Mouse (Mus musculus) inflammation-experienced regulatory T-cells, adult 6 months (primary cell): ENCODE data around the gene Pitpna. TPM values are rescaled to one million over a fixed set of nuclear protein-coding genes. Genes with fewer than 3 reads are reported as not detected.

ENCODE experiments used
- ATAC-seq: one replicate; pipeline ENCODE4 v1.8.0; 2017
- polyA plus RNA-seq, 3 experiments: library from polyadenylated mRNA; unstranded; fragments of 100-300 nt; shearing (Covaris generic); gene quantifications; one replicate each; pipeline ENCODE4 v1.2.1; 2017

Pitpna gene
- polyA plus RNA-seq, 3 experiments from 2014 or later, result 30.5 to 50.5 (median 40.2) TPM

GRCm38 (mm10) chr11:75660081-75660590 is 72.2 kb downstream of the Pitpna start:
- no peak for ATAC-seq

GRCm38 (mm10) chr11:75660941-75661800 is 73.3 kb downstream of the Pitpna start:
- no peak for ATAC-seq

GRCm38 (mm10) chr11:75662131-75662530 is 74.2 kb downstream of the Pitpna start:
- no peak for ATAC-seq

GRCm38 (mm10) chr11:75666296-75666695 is 78.4 kb downstream of the Pitpna start:
- ATAC-seq, result no peak

GRCm38 (mm10) chr11:75668621-75669020 is 80.7 kb downstream of the Pitpna start:
- no peak for ATAC-seq

GRCm38 (mm10) chr11:75669176-75669852 is 81.4 kb downstream of the Pitpna start:
- no peak for ATAC-seq

- no peak for ATAC-seq
Measured at GRCm38 (mm10) chr11:75669853-75670200, 81.9 kb downstream of the Pitpna start.

- no peak for ATAC-seq
Measured at GRCm38 (mm10) chr11:75671426-75672180, 83.7 kb downstream of the Pitpna start.

- no peak for ATAC-seq
Measured at GRCm38 (mm10) chr11:75673411-75673810, 85.5 kb downstream of the Pitpna start.

GRCm38 (mm10) chr11:75674875-75675274 is 87.0 kb downstream of the Pitpna start:
- no peak for ATAC-seq

GRCm38 (mm10) chr11:75677881-75678746 is 90.2 kb downstream of the Pitpna start:
- ATAC-seq, result no peak

Other genes with a start within 250 kb of the Pitpna start
- gene Rpa1, start 239.8 kb upstream of the Pitpna start, polyA plus RNA-seq, result 100 to 1,000 TPM; 199 to 296 (median 217) TPM
- 10 to 100 TPM; 10.8 to 25.4 (median 23.2) TPM for gene Smyd4, start 239.7 kb upstream of the Pitpna start, polyA plus RNA-seq
- 1 to 10 TPM; 3.3 to 5.0 (median 4.9) TPM for gene Serpinf1, start 165.4 kb upstream of the Pitpna start, polyA plus RNA-seq
- gene Serpinf2, start 148.5 kb upstream of the Pitpna start, polyA plus RNA-seq, result not detected
- 1 to 10 TPM; 5.1 to 7.9 (median 5.2) TPM for gene Wdr81, start 133.4 kb upstream of the Pitpna start, polyA plus RNA-seq
- gene Tlcd2, start 126.4 kb upstream of the Pitpna start, polyA plus RNA-seq, result 10 to 100 TPM in 2 of 3 experiments, 1 to 10 TPM in 1; 10.0 to 23.2 (median 21.3) TPM
- 10 to 100 TPM; 37.6 to 48.7 (median 43.8) TPM for gene Prpf8, start 101.3 kb upstream of the Pitpna start, polyA plus RNA-seq
- gene Rilp, start 78.0 kb upstream of the Pitpna start, polyA plus RNA-seq, result not detected
- under 1 TPM; 0.18 to 0.93 (median 0.28) TPM for gene Scarf1, start 74.6 kb upstream of the Pitpna start, polyA plus RNA-seq
- gene Slc43a2, start 56.4 kb upstream of the Pitpna start, polyA plus RNA-seq, result 10 to 100 TPM; 20.1 to 22.4 (median 21.6) TPM
- 100 to 1,000 TPM; 110 to 156 (median 133) TPM for gene Inpp5k, start 42.9 kb downstream of the Pitpna start, polyA plus RNA-seq
- 10 to 100 TPM; 15.6 to 24.5 (median 23.1) TPM for gene Myo1c, start 62.4 kb downstream of the Pitpna start, polyA plus RNA-seq
- 10 to 100 TPM; 10.5 to 13.5 (median 12.0) TPM for gene Crk, start 91.2 kb downstream of the Pitpna start, polyA plus RNA-seq
- 100 to 1,000 TPM; 347 to 645 (median 394) TPM for gene Ywhae, start 144.8 kb downstream of the Pitpna start, polyA plus RNA-seq
- not detected for gene Doc2b, start 208.0 kb downstream of the Pitpna start, polyA plus RNA-seq